Mouse (Mus musculus) c-Kit-negative CD71-positive TER-119-positive erythroid progenitor cells, embryonic 14.5 days (primary cell): ENCODE data around the gene Tcfl5.

Experiments
- DNase-seq: peaks from one replicate; pipeline ENCODE4 v3.0.0-alpha.2; 2013; ENCODE audit warnings: low read depth, low spot score

Tcfl5 gene

DNA sequence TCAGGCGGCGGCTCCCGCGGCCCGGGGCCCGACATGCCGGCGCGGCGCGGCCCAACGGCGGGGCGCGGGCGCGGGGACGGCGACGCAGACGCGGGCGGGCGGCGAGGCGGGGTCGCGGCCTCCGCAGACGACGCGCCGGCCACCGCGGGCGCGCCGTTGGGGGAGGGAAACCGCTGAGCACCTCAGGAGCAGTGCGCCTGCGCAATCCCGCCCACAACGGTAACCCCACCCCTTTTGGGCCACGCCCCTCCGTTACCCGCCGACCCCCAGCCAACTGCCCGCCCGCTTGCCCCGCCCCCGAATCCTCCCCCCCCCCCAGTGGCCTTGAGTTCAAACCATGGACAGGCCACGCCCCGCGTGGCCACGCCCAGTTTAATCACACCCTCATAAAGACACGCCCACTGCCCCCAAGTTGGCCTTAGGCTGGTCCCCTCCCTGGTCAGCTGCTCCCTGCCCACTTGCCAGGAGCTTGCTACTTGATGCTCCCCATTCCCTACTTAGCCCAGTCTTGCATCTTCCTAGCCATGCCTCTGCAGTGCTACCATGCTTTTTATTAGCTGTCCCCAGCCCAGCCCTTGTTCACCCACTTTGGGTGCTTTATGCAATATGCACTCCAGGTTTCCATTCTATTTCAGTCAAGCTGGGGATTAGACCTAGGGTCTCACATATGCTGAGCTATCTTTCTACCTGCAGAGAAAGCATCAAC, at the start of gene Tcfl5:
Gene Tcfl5 (minus strand): TSS at position 154 of the 706 bp plus-strand sequence.
- no peak for DNase-seq

DNA sequence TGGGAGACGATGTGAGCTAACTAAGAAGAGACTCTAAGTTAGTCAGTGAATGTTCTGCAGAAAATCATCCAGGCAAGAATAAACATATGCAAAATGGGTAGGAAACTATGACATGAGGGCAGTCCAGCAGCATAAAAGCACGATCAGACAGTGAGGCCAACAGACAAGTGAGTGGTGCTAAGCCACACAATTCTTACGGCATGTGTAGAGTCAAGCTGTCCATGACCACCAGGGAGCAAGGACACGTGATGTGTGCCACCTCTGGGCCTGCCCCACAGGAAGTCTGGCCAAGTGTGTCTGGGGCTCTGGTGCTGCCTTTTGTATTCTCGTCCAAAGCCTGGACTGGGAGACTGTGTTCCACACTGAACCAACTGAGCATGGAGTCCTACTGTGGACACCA, 47.3 kb upstream of the Tcfl5 start:
- no peak for DNase-seq

DNA sequence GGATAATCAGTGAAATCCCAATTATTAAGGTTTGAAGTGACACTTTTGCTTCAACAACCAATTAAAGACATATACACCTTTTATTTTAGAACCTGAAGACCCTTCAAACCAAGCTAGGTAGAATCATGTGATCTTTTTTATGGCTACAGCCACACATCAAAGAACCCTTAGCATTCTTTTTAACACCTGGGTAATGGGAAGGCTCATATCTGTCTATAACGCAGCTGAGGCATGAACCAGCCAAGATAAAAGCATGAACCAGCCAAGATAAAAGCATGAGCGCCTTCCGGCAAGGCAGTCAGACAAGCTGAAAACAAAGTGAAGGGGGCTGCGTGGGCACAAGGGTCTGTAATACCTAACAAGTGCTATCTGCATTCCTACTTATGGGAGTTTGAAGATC, 41.5 kb upstream of the Tcfl5 start:
- no peak for DNase-seq

DNA sequence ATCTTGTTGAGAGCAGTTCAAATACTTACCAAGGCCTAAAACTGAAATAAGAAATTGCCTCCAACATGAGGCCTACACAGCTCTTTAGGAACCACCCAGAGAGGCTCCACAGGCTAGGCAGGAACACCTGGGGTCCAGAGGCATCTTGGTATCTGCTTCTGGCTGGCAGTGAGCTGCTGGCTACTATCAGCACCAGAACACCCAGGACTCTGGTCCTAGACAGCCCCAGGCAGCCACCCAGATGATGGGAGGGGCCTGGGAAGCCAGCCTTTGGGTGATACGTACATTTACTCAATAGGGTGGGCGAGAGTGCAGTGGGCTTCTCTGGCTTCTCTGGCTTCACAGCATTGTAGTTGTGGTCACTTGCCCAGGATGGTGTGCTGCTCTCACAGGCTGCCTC, 41.0 kb upstream of the Tcfl5 start:
- DNase-seq = no peak

DNA sequence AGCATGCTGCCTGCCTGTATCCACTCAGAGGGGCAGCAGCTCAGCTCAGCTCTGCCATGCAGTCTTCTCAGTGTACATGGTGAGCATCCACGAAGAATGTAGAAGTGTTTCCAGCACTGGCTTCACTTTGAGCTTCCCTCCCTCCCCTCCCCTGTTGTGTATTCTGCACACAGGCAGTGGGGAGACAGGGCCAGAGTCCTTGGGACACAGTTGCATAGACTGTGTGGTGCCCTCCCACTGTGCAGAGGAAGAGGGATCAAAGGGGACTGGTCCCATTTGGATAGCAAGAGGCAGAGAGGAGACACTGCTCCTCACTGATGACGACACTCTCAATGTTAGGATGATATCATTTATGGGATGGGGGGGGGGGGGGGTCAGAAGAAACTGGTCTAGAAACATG, 38.7 kb upstream of the Tcfl5 start:
- no peak for DNase-seq

DNA sequence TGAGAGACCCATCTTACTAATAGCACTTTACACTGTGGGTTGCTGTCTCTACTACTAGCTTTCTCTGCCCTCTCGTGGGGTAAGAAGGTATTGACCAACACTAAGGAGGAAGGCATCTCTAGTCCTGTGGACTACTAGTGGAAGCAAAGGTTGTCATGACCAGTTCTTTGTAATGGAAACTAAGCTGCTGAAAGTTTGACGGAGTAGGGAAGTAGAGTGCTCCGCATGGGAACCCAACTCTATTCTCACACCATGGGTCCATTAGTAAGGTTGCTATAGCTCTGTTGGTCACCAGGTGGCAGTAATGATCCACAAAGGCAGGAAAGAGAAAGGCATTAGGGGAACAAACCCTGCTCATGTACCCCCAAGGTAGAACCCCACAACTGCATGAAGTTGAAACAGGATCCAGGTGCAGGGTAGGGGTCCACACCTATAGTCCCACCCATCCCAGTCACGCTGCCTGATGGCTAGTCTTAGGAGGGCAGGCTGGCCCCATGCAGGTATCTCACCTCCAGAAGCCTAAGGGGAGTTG, 36.2 kb upstream of the Tcfl5 start:
- DNase-seq = peak; percentile 66

DNA sequence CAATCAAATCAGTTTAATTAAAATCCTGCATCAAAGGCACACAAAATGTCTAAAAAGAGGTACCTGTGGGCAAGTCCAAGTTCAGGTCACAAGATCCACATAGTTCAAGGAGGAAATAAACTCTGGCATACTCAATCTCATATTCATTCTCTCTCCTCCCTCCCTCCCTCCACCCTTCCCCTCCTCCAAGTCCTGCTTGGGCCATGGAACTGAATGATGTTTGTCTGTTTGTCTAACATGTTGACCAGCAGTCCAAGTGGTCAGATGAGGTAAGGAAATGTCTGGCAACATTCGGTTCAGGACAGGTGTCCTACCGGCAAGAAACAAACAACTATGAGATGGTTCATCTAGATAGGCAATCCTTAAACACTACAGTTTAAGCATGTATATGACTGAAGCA, 34.2 kb upstream of the Tcfl5 start:
- no peak for DNase-seq

DNA sequence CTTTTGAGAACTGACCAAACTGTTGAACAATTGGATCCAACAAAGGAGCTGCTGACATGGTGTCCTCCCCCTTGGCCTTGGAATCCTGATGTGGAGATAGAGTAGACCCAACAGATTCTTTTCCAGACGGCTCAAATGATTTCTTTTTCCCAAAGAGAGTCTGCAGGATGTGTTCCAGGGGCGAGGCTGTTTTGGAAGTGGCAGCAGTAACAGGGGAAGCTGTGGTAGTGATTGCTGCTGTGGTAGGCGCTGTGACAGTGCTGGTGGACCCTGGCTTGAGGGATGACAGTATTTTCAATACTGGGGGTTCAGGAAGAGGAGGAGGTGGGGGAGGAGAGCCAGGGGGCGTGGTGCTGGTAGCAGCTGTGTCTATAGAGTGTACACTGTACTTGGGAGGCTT, 19.5 kb upstream of the Tcfl5 start:
- DNase-seq = no peak

DNA sequence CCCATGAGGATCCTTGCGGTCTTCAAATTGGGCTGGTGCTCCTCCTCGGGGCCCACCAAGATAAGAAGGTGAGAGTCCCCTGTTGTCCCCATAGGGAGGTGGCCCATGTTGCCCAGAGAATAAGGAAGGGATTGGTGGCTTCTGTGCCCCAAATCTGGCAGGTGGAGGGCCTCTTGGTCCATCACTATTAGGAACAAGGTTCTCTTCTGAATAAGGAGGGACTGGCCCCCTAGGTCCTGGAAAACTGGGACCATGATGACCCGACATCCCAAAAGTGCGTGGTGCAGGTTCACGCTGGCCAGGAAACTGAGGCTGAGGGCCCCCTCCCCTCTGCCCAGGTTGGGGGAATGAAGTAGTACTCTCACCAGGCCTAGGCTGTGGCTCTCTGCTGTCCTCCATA, 18.0 kb upstream of the Tcfl5 start:
- DNase-seq = no peak

DNA sequence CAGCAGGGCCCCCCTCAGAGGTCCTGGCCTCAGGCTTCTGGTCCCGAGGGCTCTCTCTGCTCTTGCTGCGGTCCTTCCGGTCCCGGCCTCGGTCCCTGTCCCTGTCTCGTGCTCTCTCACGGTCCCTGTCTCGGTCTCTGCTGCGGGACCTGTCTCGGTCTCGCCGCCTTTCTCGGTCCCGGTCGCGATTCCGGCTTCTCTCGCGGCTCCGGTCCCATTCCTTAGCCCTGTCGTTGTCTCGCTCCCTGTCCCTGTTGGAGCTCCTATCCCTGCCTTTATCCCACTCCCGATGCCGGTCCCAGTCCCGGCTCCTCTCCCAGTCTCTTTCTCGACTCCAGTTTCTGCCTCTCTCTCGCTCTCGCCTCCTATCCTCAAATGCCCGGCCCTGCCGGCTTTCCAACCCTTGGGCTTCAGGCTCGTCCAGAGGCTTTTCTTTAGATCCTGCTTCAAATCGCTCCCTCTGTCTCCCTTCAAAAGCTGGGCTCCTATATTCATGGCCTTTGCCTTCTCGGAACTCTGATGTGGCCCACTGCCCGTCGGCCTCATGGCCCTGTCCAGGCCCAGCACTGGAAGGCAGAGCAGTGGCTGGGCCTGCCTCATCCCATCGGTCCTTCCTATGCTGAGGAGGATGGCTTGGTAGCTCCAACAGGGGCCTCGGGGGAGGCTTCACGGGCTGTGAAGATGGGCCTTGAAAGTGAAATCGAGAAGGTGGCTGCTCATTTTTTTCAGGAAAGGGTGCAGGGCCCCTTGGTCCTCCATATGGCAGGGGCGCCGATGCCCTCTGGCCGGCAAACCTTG, 17.0 kb upstream of the Tcfl5 start:
- no peak for DNase-seq

DNA sequence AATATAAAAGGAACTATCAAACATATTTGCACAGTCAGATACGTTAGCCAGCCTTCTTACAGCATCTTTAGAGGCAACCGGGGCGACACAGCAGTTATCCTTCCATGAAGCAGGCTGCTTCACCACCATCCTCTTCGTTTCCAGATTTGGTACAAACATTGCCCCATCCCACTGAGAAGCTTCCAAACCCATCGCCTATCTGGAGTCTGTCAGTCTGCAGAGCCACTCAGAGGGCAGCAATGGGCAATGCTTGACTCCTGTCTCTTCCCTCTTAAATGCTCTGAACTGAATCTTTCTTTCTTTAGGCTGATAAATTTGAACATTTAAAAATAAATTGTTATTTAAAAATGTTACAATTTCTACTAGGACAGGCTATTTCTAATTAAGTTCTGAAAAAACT, 15.9 kb upstream of the Tcfl5 start:
- DNase-seq = no peak

DNA sequence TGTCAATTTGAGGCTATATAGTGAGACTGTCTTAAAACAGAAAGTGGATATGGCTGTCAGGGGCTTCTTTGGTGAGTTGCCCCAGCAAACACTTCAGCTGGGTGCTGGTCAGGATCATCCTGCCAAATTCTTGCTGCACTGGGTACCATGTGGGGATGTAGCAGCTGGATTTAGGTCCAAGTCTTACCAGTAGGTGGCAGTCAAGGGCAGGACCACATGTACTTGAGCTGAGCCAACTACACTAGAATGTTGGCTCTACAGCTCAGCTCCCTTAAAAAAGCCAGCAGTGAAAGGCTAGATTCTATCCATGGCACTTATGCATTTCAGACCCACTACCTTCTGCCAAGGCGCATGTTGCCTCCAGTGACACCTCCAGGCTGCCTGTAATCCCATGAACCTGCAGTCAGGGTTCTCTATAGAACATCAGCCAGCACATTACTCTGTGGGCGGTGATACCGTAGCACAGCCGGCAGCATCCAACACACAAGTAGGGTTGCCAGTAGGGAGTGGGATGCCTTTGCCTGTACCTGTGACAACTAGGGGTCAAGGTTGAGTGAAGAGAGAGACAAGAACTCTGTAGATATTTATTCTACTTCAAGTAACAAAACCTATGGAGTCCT, 15.0 kb upstream of the Tcfl5 start:
- peak; percentile 49 for DNase-seq

DNA sequence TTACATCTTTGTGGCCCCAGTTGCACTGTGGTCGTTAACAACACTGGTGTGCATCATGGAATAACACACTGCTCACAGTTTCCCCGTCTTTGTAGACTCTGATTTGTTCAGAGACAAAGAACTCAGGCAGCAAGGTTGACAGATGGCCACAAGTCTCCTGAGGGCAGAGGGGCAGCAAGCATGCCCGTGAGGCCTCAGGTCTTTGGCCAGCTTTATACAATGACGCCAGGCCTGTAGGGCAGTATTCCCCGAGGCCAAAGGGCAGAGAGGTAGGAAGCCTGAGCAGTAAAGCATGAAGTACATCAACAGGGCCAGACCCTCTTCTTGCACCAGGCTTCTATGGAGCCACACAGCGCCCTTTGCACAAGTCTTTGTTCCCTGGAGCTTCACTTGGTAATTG, 12.6 kb upstream of the Tcfl5 start:
- no peak for DNase-seq

DNA sequence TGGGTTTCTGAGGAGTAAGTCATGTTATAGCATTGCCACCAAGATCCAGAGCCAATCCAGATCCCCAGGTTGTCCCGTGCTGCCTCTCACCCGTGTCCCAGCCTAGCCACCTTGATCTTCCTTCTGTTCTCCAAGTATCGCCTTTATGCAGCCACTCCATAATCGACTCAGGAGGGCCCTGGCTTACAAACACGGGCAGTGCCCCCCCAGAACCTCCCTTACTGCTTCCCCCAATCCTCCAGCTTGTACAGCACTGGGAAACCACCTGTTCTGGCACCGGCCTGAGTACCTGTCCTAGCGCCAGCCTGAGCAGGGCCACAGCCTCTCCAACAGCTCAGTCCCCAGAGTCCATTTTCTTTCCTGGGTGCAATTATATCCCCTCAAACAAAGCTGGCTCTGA, 12.2 kb upstream of the Tcfl5 start:
- no peak for DNase-seq

DNA sequence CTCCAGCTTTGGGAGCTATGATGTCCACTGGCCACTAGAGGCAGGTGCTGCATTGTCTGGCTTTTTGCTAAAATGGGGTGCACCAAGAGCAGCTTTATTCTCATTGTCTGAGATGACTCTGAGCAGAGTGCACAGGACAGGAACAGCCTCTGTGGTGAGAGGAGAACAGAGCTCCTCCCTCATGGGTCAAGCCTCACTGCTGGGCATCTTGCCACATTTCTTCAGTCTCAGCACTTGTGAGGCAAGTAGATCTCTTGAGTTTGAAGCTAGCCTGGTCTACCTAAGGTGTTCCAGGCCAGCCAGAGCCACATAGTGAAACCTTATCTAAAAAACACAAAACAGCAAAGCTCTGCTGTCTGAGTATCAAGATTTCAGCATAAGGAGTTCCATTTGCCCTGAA, 4.3 kb upstream of the Tcfl5 start:
- DNase-seq = no peak

DNA sequence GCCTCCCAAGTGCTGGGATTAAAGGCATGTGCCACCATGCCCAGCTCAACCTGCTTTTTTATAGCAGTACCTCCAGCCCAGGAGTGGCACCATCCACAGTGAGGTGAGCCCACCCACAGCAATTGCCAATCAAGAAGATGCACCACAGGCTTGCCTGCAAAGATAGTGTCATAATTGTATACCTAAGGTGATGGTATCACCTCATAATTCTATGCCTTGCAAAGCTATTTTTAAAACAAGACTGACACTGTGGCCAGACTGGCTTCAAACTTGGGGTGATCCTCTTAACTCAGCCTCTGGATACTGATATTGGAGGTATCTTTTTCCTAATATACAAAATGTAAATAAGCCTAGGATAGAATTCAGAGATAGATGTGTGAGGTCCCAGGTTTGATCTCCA, 1.1 kb upstream of the Tcfl5 start:
- DNase-seq = no peak

DNA sequence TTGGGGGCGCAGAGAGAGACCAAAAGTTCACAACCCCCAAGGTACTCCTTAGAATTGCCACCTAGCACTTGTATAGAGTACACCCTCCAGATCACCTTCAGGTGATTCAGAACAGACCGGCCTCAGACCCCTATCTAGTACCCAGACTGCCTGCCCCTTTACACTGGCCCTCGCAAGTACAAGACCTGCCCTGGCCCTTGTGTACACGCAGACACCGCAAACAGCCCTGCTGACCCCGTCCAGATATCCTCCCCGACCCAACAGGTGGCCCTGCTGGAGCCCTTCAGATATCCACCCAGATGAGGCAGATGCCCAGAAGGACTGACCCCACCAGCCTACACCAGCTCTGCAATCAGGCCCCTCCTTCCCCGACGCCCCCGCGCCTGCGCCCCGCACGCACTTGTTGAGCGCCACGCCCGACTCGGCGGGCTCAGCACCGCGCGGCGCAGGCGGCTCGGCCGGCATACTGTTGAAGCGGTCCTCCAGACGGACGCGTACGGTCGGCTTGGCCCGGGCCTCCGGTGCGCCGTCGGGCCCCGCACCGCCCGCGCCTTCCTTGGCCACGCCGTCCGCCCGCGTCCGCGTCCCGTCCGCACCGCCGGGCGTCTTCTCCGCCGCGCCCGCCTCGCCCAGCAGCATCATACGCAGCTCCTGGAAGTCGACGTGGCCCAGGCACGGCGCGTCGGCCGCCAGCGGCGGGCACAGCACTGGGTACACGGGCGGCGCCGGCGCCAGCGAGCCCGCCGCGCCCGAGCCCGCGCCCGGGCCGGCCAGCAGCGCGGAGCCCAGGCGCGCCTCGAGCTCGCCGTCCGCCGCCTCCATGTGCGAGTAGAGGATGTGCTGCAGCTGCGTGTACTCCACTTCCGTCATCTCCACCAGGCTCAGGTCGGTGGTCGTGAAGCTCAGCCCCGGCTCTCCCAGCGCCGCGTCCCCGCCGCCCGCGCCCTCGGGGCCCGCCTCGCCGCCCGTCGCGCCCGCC, 643 bp downstream of the Tcfl5 start:
- DNase-seq = no peak

DNA sequence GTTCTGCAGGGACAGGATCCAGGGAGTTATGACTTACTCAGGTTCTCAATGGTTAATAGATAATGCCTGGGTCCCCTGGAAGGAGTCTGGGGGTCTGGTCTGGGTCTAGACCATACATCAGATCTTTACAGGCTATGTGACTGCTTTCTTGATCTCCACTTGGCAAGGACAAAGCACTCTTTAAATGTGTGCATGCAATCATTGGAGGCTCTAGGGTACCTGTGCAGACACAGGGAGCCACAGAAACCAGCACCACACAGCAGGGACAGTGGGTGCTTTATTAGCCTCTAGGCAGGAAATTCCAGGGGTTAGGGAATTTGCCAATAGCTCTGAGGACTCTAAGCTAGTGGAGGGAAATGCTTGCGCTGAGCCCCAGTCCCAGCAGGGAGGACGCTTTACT, 30.6 kb downstream of the Tcfl5 start:
- no peak for DNase-seq

DNA sequence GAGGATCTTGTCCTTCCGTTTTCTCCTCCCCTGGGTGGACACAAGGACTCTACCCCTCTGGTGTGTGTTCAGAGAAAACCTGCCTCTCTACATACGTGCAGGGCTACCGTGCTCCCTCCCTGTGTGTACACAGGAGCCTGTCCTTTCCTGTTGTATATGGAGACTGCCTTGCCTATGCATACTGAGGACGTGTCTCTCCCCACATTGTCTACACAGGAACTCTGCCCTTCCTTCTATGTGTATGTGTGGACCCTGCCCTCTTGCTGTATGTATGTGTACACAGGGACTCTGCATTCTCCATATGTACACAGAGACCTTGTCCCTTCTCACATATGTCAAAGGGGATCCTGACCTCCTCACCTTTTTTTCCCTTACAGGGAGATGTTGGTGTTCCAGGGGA, 32.2 kb downstream of the Tcfl5 start:
- no peak for DNase-seq

DNA sequence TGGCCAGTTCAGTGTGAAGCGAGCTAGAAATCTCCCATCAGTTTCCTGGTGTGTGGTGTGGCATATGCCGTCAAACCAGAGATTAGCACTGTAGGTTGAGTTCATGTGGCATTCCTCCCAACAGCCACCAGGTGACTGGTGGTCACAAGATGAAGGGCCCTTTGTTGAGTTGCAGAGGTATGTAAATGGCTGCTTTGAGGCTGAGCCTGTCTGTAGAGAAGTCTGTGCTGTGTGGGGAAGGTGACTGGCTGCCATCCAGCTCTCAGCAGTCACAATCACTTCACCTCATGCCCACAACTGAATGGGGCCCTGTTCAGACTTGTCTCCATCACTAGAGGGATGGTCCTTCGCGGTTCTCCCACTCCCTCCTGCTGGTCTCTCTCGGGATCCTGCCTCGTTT, 37.7 kb downstream of the Tcfl5 start:
- DNase-seq = no peak

DNA sequence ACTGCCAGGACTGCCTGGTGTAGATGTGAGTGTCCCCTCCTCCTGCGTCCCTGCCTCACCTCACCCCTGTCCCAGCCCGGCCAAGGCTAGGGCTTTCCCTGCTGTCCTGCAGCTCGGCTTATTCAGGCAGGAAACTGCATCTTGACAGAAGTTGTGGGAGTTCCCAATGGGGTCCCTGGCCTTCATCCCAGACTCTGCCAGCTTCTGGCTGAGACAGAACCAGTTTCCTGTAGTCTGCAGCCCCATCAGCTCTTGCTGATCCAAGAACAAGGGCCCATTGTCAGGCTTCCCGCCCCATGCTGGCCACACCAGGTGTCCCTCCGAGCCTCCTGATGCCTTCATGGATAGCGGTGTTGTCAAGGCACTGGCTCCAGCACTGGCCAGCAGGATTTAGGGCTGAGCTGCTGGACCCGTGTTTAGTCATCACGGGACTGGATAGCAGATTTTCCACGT, 41.9 kb downstream of the Tcfl5 start:
- DNase-seq = no peak
